Mouse (Mus musculus): Measurements from ENCODE around the gene Prph.

Prph gene

GRCm38 (mm10) chr15:99055040-99055439, at the start of gene Prph:
Prph (plus strand) TSS chr15:99055174.
- DNase-seq (ENCODE audit: low spot score), result no peak

GRCm38 (mm10) chr15:99008801-99009241, 46.2 kb upstream of the Prph start:
- peak; percentile 42 for DNase-seq (ENCODE audit: low spot score)

GRCm38 (mm10) chr15:99010896-99011295, 44.1 kb upstream of the Prph start:
- no peak for DNase-seq (ENCODE audit: low spot score)

DNA sequence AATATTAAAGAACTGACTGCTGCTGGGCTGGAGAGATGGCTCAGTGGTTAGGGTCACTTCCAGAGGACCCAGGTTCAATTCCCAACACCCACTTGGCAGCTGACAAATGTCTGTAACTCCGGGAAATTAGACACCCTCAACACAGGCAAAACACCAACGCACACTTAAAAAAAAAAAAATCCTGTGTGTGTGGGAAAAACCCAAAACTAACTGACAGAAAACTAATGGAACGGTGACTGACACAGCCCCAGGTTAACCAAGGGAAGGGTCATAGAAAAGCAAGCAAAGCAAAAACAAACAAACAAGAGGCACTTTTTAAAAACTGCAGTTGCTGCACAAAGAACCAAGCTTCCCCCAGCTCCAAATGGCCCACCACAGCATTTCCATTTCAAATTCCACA, 43.0 kb upstream of the Prph start:
- DNase-seq (ENCODE audit: low spot score), result no peak

DNA sequence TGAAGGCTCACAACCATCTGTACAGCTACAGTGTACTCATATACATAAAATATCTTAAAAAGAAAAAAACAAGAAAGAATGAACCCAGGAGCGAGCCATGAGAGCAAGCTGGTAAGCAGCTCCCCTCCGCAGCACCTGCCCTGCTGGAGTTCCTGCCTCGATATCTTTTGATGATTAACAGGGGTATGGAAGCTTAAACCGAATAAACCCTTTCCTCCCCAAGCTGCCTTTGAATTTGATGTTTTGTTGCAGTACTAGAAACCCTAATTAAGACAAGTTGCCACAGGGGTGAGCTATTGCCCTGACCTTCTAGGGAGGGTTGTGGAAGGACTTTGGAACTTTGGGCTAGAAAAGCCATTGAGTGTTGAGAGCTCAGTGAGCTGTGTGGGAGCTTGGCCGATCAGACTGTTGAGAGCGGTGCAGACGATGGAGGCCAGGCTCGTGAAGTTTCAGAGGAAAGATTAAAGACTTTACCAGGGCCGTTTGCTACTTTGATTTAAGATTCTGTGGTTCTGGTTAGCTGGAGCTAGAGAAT, 40.4 kb upstream of the Prph start:
- DNase-seq (ENCODE audit: low spot score), result no peak

DNA sequence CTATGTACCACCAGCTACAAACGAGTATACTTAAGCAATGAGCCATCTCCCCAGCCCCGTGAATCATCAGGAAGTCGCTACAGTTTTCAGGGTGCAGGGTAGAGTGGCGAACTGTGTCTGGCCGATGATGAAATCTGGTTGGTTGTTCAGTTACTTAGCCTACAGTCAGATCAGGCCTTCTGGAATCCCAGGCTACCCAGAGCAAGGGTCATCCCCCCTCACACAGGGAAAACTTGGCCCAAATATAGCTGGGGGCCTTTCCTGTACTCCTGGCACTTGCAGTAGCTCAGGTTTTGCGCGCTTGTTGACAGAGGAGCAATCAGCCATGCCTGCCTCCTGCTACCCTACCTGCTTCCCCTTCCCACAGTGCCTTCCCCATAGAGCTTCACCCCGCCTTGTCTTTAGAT, 37.6 kb upstream of the Prph start:
- no peak for DNase-seq (ENCODE audit: low spot score)

- no peak for DNase-seq (ENCODE audit: low spot score)
Measured at GRCm38 (mm10) chr15:99017986-99018385, 37.0 kb upstream of the Prph start.

DNA sequence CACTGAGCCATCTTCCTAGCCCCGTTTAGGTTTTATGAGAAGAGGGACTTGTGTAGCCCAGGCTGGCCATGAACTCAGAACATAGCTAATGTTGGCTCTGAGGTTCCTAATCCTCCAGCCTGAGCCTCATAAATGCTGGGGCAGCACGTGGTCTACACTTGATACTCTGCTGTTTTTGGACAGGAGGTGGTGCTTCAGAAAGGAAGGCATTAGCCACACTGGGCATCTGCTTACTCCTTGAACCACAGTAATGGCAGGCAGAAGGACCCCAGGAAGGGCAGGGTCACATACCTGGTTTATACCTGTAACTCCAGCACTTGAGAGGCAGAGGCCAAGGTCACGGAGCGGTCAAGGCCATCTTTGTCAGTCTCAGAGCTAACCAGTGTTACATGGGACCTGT, 36.3 kb upstream of the Prph start:
- no peak for DNase-seq (ENCODE audit: low spot score)

DNA sequence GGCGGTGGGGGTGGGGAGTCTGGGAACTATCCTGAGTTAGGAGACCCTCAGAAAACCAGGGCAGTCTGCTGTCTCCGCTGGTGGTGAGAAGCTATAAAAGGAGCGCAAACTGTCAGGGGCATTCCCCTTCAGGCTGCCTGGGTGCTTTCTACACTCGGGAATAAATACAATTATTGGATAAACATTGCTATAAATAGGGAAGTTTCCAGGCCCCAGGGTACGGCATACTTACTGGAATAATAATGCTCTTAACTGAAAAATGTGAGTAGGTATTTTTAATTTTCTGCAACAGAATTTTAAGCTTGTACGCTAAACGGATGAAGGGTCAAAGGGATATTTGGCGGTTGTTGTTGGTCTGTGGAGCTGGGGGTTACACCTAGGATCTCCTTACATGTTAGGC, 35.5 kb upstream of the Prph start:
- DNase-seq (ENCODE audit: low spot score), result no peak

DNA sequence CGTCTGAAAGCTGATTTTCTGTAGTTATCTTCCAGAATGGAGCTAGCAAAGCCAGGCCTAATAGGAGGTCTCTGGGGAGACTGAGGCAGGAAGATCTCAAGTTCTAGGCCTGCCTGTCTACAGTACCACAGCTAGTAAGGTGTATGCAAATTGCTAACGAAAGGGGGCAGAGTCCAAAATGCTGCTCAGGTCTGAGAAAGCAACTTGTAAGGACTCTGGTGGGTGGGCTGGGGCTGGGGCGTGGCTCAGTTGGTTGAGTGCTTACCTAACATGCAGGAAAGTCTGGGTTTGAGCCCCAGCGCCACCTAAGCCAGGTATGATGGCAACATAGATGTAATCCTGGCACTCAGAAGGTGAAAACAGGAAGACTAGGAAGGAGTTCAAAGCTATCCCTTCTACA, 34.8 kb upstream of the Prph start:
- DNase-seq (ENCODE audit: low spot score), result no peak

- no peak for DNase-seq (ENCODE audit: low spot score)
Measured at GRCm38 (mm10) chr15:99021255-99021654, 33.7 kb upstream of the Prph start.

DNA sequence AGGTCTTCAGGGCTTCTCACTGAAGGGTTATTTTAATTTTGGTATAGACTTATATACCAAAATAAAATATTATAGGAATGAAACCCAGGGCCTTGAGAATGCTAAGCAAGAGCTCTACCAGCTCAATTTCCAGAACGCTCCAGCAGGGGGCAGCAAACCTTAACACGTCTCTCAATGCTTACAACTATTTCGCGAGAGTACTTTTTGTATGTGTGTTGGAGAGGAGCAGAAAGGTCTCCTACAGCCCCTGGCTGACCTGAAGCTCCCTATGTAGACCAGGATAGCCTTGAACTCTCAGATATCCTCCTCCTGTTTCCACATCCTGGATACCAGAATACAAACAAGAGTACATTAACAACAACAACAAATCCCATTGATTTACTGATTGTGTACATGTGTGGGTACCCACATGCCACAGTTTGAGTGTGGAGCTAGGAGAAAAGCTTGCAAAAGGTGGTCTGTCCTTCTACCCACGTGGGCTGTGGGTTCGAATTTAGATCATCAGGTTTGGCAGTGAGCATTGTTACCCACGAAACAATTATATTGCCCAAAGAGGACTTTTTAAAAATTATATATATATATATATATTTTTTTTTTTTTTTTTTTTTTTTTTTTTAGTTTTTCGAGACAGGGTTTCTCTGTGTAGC, 30.2 kb upstream of the Prph start:
- peak; percentile 74 for DNase-seq (ENCODE audit: low spot score)

GRCm38 (mm10) chr15:99025414-99025813, 29.6 kb upstream of the Prph start:
- no peak for DNase-seq (ENCODE audit: low spot score)

DNA sequence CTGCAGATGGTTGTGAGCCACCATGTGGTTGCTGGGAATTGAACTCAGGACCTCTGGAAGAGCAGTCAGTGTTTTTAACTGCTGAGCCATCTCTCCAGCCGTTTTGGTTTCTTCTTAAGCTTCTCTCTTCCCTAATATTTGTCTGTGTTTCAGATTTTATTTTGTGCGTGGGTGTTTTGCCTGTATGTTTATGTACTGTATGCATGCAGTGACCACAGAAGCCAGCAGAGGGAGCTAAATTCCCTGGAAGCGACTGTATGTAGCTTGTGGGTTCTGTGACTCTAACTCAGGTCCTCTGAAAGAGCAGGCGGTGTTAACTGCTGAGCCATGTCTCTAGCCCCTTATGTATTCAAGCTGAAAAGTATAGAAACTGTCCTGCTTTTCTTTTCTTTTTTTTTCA, 28.7 kb upstream of the Prph start:
- no peak for DNase-seq (ENCODE audit: low spot score)

DNA sequence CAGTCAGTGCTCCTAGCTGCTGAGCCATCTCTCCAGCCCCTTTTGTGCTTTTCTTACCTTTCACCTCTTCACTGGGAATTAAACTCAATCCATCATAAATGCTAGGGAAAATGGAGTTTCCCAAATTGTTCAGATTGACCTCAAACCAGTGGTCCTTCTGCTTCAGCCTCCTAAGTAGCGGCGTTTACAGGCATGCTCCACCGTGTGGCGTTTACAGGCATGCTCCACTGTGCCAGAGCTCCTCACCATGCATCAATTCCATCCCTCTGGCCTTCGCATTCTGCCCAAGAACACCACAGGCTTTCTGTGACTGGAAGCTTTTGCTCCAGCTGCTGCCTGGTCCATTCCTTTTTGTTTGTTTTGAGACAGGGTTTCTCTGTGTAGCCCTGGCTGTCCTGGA, 27.9 kb upstream of the Prph start:
- no peak for DNase-seq (ENCODE audit: low spot score)

- no peak for DNase-seq (ENCODE audit: low spot score)
Measured at GRCm38 (mm10) chr15:99028874-99029458, 26.0 kb upstream of the Prph start.

- peak; percentile 97 for DNase-seq (ENCODE audit: low spot score)
Measured at GRCm38 (mm10) chr15:99029619-99030584, 25.1 kb upstream of the Prph start, which contains the start of gene Tuba1c. Tuba1c (plus strand) TSS chr15:99029891.

- DNase-seq (ENCODE audit: low spot score), result peak; percentile 73
Measured at GRCm38 (mm10) chr15:99030585-99031387, 24.2 kb upstream of the Prph start.

GRCm38 (mm10) chr15:99031388-99031675, 23.6 kb upstream of the Prph start:
- DNase-seq (ENCODE audit: low spot score), result no peak

DNA sequence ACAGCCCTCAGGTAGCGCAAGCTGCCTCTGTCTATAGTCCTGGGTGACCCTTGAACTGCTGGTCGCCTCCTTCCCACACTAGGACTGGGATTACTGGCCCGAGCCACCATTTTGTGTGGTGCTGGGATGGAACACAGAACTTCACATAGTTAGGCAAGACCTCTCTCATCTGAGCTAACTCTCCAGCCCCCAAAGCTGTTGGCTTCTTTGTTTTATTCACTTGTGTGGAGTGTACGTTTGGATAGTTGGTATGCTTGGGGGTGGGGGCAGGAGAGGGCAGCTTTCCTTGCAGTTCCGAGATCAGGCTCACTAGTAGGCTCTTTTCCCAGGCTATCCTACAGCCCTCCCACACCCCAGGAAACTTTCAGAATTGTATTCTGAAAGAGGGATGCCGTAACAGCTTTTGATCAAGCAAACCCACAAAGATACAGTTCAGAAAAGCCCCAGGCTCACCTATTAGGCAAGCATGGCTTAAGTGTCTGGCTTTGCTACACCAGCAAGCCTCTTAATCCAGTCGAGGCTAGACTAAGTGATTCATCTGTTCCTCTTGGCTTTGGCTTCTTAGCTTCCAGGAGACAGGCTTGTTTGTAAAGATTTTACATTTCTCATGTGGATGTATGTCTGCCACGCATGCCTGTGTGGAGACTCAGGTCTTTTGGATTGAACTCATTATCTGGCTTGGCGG, 22.8 kb upstream of the Prph start:
- DNase-seq (ENCODE audit: low spot score), result peak; percentile 43

DNA sequence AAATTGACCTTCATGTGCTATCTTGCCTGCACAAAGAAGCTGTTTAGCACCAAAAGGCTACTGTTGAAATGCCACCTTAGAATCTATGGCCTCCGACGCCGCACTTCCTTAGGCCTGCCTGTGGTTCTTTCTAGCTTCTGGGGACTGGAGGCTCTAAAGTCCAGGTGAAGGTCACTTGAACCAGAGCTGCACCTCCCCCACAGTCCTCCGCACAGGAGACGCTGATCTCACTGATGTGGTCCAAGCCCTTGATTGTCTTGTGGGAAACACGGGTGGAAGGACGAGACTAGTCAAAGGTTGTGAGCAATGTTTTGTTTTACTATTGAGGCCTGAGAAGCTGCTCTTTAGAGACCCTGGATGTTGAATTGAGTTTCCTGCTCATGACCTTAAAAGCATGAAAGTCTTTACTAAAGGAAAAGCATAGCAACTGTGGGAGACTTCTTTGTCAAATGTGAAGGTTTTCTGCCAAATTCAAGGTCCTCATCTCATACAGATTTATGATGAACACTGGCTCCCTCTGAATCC, 22.2 kb upstream of the Prph start:
- no peak for DNase-seq (ENCODE audit: low spot score)
